Mouse (Mus musculus) subcutaneous adipose tissue, adult 2 months (tissue): ENCODE measurements around the gene 1810065E05Rik. TPM values are rescaled to one million over a fixed set of nuclear protein-coding genes. Genes with fewer than 3 reads are reported as not detected.

Experiments used
- polyA plus RNA-seq: library from polyadenylated mRNA; depleted of rRNA; stranded (reverse); fragments of >200 nt; gene quantifications from 2 replicates; pipeline ENCODE4 v1.2.3, GENCODE M21; 2012; ENCODE audit warnings: low replicate concordance; rRNA removed

The 1810065E05Rik gene
- polyA plus RNA-seq: not detected in 2 replicates

DNA sequence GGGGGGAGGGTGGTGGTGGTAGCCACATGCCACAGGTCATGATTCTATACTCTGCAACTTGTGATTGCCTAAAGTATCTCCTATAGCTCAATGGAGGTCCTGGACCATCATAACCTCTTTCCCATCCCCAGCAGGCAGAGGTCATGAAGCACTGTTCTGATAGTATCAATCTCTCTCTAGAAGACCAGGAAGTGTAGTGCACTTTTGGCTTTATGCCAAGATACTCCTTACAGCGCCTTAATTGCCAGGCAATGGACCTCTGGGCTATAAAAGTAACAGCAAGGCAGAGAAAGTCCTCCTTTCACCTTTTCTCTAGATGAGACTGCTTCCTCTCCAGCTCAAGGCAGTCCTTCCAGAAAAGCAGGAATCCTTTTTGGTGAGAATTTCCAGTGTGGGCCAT lies at the start of gene 1810065E05Rik:
1810065E05Rik (plus strand) TSS at position 297 of the 400 bp plus-strand sequence.

DNA sequence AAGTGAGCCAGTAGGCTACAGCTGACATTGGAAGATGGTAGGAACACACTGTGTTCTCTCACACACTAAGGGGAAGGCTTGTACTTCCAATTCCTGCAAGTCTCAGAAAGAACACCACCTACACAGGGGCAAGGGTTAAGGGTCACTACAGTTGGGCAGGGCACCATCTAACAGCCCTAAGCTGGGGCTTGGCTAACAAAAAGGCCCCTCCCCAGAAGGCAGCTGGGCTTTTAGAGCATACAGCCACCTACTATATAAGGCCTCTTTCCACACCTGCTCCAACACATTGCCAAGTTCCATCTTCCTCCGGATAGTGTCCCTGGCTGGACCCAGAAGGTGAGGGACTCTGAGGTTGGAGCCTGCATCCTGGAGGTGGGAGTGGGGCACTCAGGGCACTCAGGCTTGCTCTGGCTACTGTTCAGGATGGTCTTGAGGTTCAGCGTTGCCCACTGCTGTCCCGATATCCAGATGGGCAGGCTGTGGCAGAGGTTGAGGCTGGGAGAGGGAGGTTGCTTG lies 42.1 kb upstream of the 1810065E05Rik start, which contains the start of gene Lypd8:
Lypd8 (plus strand) TSS at position 281 of the 516 bp plus-strand sequence.

DNA sequence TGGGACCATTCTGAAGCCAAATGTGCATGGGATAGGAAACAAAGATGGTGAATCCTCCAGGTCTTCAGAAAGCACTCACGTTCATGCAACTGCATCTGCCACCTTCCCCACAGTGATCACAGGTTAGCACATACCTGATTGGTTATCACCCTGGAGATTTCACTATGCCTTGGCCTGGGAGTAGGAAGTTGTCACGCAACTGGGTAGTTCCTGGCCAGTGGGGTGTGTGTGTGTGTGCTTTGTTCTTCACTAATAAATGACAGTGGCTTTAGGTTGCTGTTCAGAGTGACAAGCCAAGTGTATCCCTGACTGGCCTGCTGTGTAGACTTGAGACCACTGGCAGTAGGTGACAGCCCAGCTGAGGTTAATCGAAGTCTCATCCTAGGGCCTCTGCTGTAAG lies 11.3 kb downstream of the 1810065E05Rik start, which contains the start of gene Gm12253:
Gm12253 (plus strand) TSS at position 301 of the 400 bp plus-strand sequence.

DNA sequence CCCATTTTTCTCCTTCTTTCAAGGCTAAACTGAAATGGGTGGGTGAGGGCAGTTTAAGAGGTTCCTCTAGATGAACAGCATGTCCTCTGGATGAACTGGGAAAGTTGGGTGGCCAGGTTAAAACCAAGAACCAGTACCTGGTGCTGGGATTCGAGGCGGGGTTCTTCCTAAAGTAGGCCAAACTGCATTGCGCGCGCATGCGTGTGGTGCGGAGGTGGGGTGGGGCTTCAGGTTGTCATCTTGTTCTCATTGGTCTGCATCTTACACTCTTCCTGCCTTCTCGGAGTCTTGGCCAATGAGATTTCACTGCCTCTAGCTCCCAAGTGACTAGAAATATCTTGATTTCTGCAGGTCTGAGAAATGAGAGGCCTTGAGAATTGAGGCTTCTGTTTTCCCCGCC lies 31.8 kb downstream of the 1810065E05Rik start, which contains the start of gene Lypd9:
Lypd9 (minus strand) TSS at position 165 of the 400 bp plus-strand sequence.

DNA sequence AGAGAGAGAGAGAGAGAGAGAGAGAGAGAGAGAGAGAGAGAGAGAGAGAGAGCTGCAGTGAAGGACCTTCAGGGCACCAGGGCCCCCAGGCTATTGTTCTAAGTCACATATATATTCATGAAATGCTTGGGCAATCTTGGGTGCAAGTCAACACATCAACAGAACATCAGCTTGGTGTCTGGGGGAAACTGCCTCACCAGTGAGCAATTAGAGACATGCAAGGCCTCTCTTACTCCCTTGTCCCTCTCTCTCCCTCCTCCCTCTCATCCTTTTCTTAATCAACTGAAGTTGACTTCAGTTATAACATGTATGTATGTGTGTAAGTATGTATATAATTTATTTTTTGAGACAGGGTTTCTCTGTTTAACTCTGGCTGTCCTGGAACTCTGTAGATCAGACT lies 41.3 kb downstream of the 1810065E05Rik start, which contains the start of gene Olfr30:
Olfr30 (minus strand) TSS at position 101 of the 400 bp plus-strand sequence.

Other genes starting within 250 kb of the 1810065E05Rik start
- 33.5 and 49.3 TPM in 2 replicates for gene Mrpl22, start 249.4 kb upstream of the 1810065E05Rik start, polyA plus RNA-seq
- gene Igtp, start 221.6 kb upstream of the 1810065E05Rik start, polyA plus RNA-seq: 25.1 and 34.8 TPM in 2 replicates
- gene Irgm2, start 221.5 kb upstream of the 1810065E05Rik start, polyA plus RNA-seq: 21.8 and 25.9 TPM in 2 replicates
- gene 4930438A08Rik, start 146.3 kb upstream of the 1810065E05Rik start, polyA plus RNA-seq: 0.10 TPM in 1 of 2 replicates, not detected in the other
- 17.5 and 37.2 TPM in 2 replicates for gene Zfp692, start 114.0 kb upstream of the 1810065E05Rik start, polyA plus RNA-seq
- 30.7 and 40.5 TPM in 2 replicates for gene Zfp672, start 90.8 kb upstream of the 1810065E05Rik start, polyA plus RNA-seq
- gene Sh3bp5l, start 90.4 kb upstream of the 1810065E05Rik start, polyA plus RNA-seq: 35.8 and 47.7 TPM in 2 replicates
- 2.0 and 2.6 TPM in 2 replicates for gene Lypd8, start 42.1 kb upstream of the 1810065E05Rik start, polyA plus RNA-seq
- not detected in 2 replicates for gene Gm12253, start 11.4 kb downstream of the 1810065E05Rik start, polyA plus RNA-seq
- not detected in 2 replicates for gene Lypd9, start 31.8 kb downstream of the 1810065E05Rik start, polyA plus RNA-seq
- not detected in 2 replicates for gene Olfr30, start 41.2 kb downstream of the 1810065E05Rik start, polyA plus RNA-seq
- not detected in 2 replicates for gene Olfr332, start 71.4 kb downstream of the 1810065E05Rik start, polyA plus RNA-seq
- not detected in 2 replicates for gene Olfr331, start 81.5 kb downstream of the 1810065E05Rik start, polyA plus RNA-seq
- gene Olfr330, start 113.7 kb downstream of the 1810065E05Rik start, polyA plus RNA-seq: not detected in 2 replicates
- gene Olfr329-ps, start 125.3 kb downstream of the 1810065E05Rik start, polyA plus RNA-seq: not detected in 2 replicates
- not detected in 2 replicates for gene Olfr328, start 134.5 kb downstream of the 1810065E05Rik start, polyA plus RNA-seq
- 0.18 TPM in 1 of 2 replicates, not detected in the other for gene Olfr224, start 149.4 kb downstream of the 1810065E05Rik start, polyA plus RNA-seq
- not detected in 2 replicates for gene Olfr325, start 156.6 kb downstream of the 1810065E05Rik start, polyA plus RNA-seq
- not detected in 2 replicates for gene Olfr324, start 174.0 kb downstream of the 1810065E05Rik start, polyA plus RNA-seq
- gene 2210407C18Rik, start 195.0 kb downstream of the 1810065E05Rik start, polyA plus RNA-seq: 1.3 TPM in 1 of 2 replicates, not detected in the other
- gene Olfr323, start 209.4 kb downstream of the 1810065E05Rik start, polyA plus RNA-seq: not detected in 2 replicates
- gene Trim58, start 219.4 kb downstream of the 1810065E05Rik start, polyA plus RNA-seq: 0.17 TPM in 1 of 2 replicates, not detected in the other
- gene Olfr322, start 237.7 kb downstream of the 1810065E05Rik start, polyA plus RNA-seq: not detected in 2 replicates